Mouse (Mus musculus): ENCODE measurements around the gene Jak3.
A peak's percentile ranks its signal among the peaks of the same experiment; 100 is the strongest.

The Jak3 gene

GRCm38 (mm10) chr8:71665331-71666130 lies 10.6 kb upstream of the Jak3 start:
- peak; percentile 50 to 51 for DNase-seq (ENCODE audit: low spot score in 2 of 2)

GRCm38 (mm10) chr8:71666855-71667254 lies 9.2 kb upstream of the Jak3 start:
- no peak for DNase-seq (ENCODE audit: low spot score in 2 of 2)

GRCm38 (mm10) chr8:71667256-71667655 lies 8.8 kb upstream of the Jak3 start:
- no peak for DNase-seq (ENCODE audit: low spot score in 2 of 2)

GRCm38 (mm10) chr8:71668220-71668975 lies 7.7 kb upstream of the Jak3 start:
- no peak for DNase-seq (ENCODE audit: low spot score in 2 of 2)

GRCm38 (mm10) chr8:71670198-71670597 lies 5.9 kb upstream of the Jak3 start:
- DNase-seq (ENCODE audit: low spot score in 2 of 2): no peak

- no peak for DNase-seq (ENCODE audit: low spot score in 2 of 2)
Observed at GRCm38 (mm10) chr8:71670621-71671548, 5.2 kb upstream of the Jak3 start.

GRCm38 (mm10) chr8:71671549-71671965 lies 4.5 kb upstream of the Jak3 start, which contains the start of gene Unc13a:
Unc13a (minus strand) TSS chr8:71671757.
- peak; percentile 78 to 89 for DNase-seq (ENCODE audit: low spot score in 2 of 2)

GRCm38 (mm10) chr8:71672168-71672735 lies 3.8 kb upstream of the Jak3 start:
- no peak for DNase-seq (ENCODE audit: low spot score in 2 of 2)

- DNase-seq (ENCODE audit: low spot score in 2 of 2): no peak
Observed at GRCm38 (mm10) chr8:71674071-71674470, 2.0 kb upstream of the Jak3 start.

GRCm38 (mm10) chr8:71675456-71676019 lies 558 bp upstream of the Jak3 start:
- no peak for DNase-seq (ENCODE audit: low spot score in 2 of 2)

- DNase-seq (ENCODE audit: low spot score in 2 of 2): no peak
Observed at GRCm38 (mm10) chr8:71676803-71677202, 707 bp downstream of the Jak3 start.

- DNase-seq (ENCODE audit: low spot score in 2 of 2): no peak
Observed at GRCm38 (mm10) chr8:71677555-71677954, 1.5 kb downstream of the Jak3 start.

GRCm38 (mm10) chr8:71678216-71678615 lies 2.1 kb downstream of the Jak3 start:
- DNase-seq (ENCODE audit: low spot score in 2 of 2): no peak

- DNase-seq (ENCODE audit: low spot score in 2 of 2): no peak
Observed at GRCm38 (mm10) chr8:71679116-71679515, 3.0 kb downstream of the Jak3 start.

GRCm38 (mm10) chr8:71679550-71680168 lies 3.6 kb downstream of the Jak3 start:
- no peak for DNase-seq (ENCODE audit: low spot score in 2 of 2)

GRCm38 (mm10) chr8:71680471-71680870 lies 4.4 kb downstream of the Jak3 start:
- DNase-seq (ENCODE audit: low spot score in 2 of 2): no peak

- no peak for DNase-seq (ENCODE audit: low spot score in 2 of 2)
Observed at GRCm38 (mm10) chr8:71681369-71681915, 5.3 kb downstream of the Jak3 start.

- no peak for DNase-seq (ENCODE audit: low spot score in 2 of 2)
Observed at GRCm38 (mm10) chr8:71682832-71683231, 6.7 kb downstream of the Jak3 start.

- no peak for DNase-seq (ENCODE audit: low spot score in 2 of 2)
Observed at GRCm38 (mm10) chr8:71684701-71685100, 8.6 kb downstream of the Jak3 start.

GRCm38 (mm10) chr8:71685573-71685972 lies 9.5 kb downstream of the Jak3 start:
- no peak for DNase-seq (ENCODE audit: low spot score in 2 of 2)
